In the genomic region with DNA sequence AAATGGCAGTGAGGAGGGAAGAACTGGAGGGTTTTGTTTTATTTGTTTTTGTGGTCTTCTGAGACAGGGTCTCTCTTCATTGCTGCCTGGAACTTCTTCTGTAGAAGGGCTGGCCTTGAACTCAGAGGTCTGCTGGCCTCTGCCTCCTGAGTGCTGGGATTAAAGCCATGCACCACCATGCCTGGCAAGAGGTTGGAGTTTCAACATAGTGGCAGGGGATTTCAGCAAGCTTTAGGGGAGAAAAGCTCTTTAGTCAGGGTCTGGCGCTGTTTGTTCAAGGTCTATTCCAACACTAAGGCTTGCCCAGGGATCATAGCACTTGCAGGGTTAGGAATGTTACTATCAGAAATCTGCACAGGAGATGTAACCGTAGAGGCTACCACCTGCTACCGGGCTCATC, we compare ENCODE assay signal across 25 mouse cellular contexts. TPM values are rescaled to one million over a fixed set of nuclear protein-coding genes. Genes with fewer than 3 reads are reported as not detected.
A peak's percentile ranks its signal among the peaks of the same experiment; 100 is the strongest.
DNase-seq lines count a peak whose midpoint lies in the region; ATAC-seq and TF ChIP-seq lines count a peak whose summit lies in the region.
"Had no signal": no experiment of that assay in that cellular context is flagged by ENCODE, and none has a peak within 500 bp of the region (broad histone marks: within the 10 kb centered on the region; RNA-seq: fewer than 3 reads in every experiment).

No protein-coding gene starts in this region.

- no peak overlapping the region for H3K9ac ChIP-seq in liver, adult 2 months (ENCODE audit: low read depth, low read length)
- H3K9ac ChIP-seq in liver, embryonic 12.5 days = no peak overlapping the region
- H3K9ac ChIP-seq: embryonic facial prominence, embryonic 12.5 days; forebrain, embryonic 13.5 days; forebrain, embryonic 15.5 days; forebrain, postnatal 0 days had no signal

- no peaks in the 10 kb centered on the region for H3K9me3 ChIP-seq in liver, embryonic 12.5 days (replicated peaks)
- H3K9me3 ChIP-seq: embryonic facial prominence, embryonic 10.5 days; embryonic facial prominence, embryonic 12.5 days; forebrain, embryonic 13.5 days; forebrain, embryonic 15.5 days; G1E had no signal

- H3K27ac ChIP-seq in liver, adult 2 months (replicated peaks; ENCODE audit: insufficient read depth, low read depth, low read length) = no peak overlapping the region
- no peak overlapping the region for H3K27ac ChIP-seq in liver, embryonic 12.5 days
- H3K27ac ChIP-seq: embryonic facial prominence, embryonic 10.5 days; embryonic facial prominence, embryonic 12.5 days; forebrain, embryonic 13.5 days; forebrain, embryonic 15.5 days had no signal

- no peak overlapping the region for H3K4me3 ChIP-seq in liver, adult 2 months (ENCODE audit: insufficient read depth, low read depth, low read length)
- H3K4me3 ChIP-seq in liver, embryonic 12.5 days = no peak overlapping the region
- H3K4me3 ChIP-seq: embryonic facial prominence, embryonic 10.5 days; embryonic facial prominence, embryonic 12.5 days; forebrain, embryonic 13.5 days; forebrain, embryonic 15.5 days had no signal

- H3K4me1 ChIP-seq in liver, adult 2 months (ENCODE audit: control insufficient read depth, insufficient read depth, low read length) = peaks cover 3% of the 10 kb centered on the region
- H3K4me1 ChIP-seq in liver, embryonic 12.5 days = peaks cover 6% of the 10 kb centered on the region

- no peak overlapping the region for H3K4me2 ChIP-seq in liver, embryonic 12.5 days
- H3K4me2 ChIP-seq: embryonic facial prominence, embryonic 12.5 days; forebrain, embryonic 13.5 days; forebrain, embryonic 15.5 days had no signal

- H3K36me3 ChIP-seq in liver, adult 2 months (ENCODE audit: control insufficient read depth, insufficient read depth, low read length) = peaks cover 6% of the 10 kb centered on the region; the same call in 1 of the 2 replicates
- peaks cover 7% of the 10 kb centered on the region; the same call in 1 of the 2 replicates for H3K36me3 ChIP-seq in liver, embryonic 12.5 days
- H3K36me3 ChIP-seq: embryonic facial prominence, embryonic 12.5 days had no signal

- peak; percentile 73 for DNase-seq in adrenal gland, adult 2 months
- no peak for DNase-seq in adrenal gland, postnatal 4 days (ENCODE audit: low spot score in 2 of 2)
- DNase-seq in liver, adult 2 months (ENCODE audit: extremely low read depth, low read depth, low spot score) = peak; percentile 67
- peak; percentile 12 for DNase-seq in adrenal gland, postnatal 25 days
- DNase-seq in kidney, postnatal 25 days = no peak
- no peak for DNase-seq in cerebellum, adult 9-11 months
- DNase-seq: B cell, adult 2 months; cerebellum, adult 11-12 months; cerebellum, adult 2 months; cerebellum, adult 9-10 months; cerebellum, postnatal 14 days; cerebellum, postnatal 36 days; forebrain, postnatal 0 days had no signal

- TF ChIP-seq POLR2A in liver, adult 2 months (IDR thresholded peaks at IDR 0.05; ENCODE audit: extremely low read depth, insufficient read depth, low read length) = no peak

- 61% methylated on average over 3 of the region's 3 CpGs for WGBS in liver, adult 2 months
- 58% methylated on average over 3 of the region's 3 CpGs for WGBS in liver, embryonic 12.5 days (ENCODE audit: insufficient replicate concordance)

- no peak for ATAC-seq in liver, embryonic 12.5 days
- ATAC-seq: activated CD4-positive, CD25-positive, alpha-beta regulatory T cell, adult 4 months; CD4-positive, CD25-positive, alpha-beta regulatory T cell, adult 4 months; forebrain, embryonic 13.5 days; forebrain, embryonic 15.5 days; forebrain, postnatal 0 days; Patski had no signal

- no peak for TF ChIP-seq CTCF in liver, adult 2 months (IDR thresholded peaks at IDR 0.05; ENCODE audit: low read depth, low read length)

- H3K27me3 ChIP-seq in liver, adult 2 months (ENCODE audit: control insufficient read depth, insufficient read depth, low read length) = no peaks in the 10 kb centered on the region
- no peaks in the 10 kb centered on the region for H3K27me3 ChIP-seq in liver, embryonic 12.5 days (replicated peaks)
- H3K27me3 ChIP-seq: CH12.LX; embryonic facial prominence, embryonic 12.5 days; forebrain, embryonic 15.5 days had no signal

- no peaks in the 10 kb centered on the region; the same call in 1 of the 2 replicates for H3K79me2 ChIP-seq in liver, adult 2 months (ENCODE audit: control insufficient read depth, insufficient read depth, low read length)

RNA-seq across cellular contexts. Expression of a gene that starts 2.1 kb away (rescaled TPM):
- 10 to 100 TPM; 21.4 to 30.7 TPM for total RNA-seq in adrenal gland, adult 2 months (2021)
- polyA plus RNA-seq in adrenal gland, adult 2 months (2012; rRNA removed) = 7.7 and 9.6 TPM in 2 replicates
- total RNA-seq in adrenal gland, postnatal 4 days (2021) = 10 to 100 TPM; 32.9 to 34.8 TPM
- 17.3 and 21.2 TPM in 2 replicates for total RNA-seq in liver, adult 2 months (2014; rRNA removed)
- polyA plus RNA-seq in liver, adult 2 months (2012; rRNA removed) = 13.4 and 13.9 TPM in 2 replicates
- 50.5 and 53.5 TPM in 2 replicates for polyA plus RNA-seq in liver, embryonic 12.5 days (2016; fragmentation: Nextera tagmentation; extraction: Ambion mirVana)
- total RNA-seq in adrenal gland, postnatal 25 days (2021) = 30.1 and 34.7 TPM in 2 replicates

RNA-seq across cellular contexts. Expression of a gene that starts 39.0 kb away (rescaled TPM):
- total RNA-seq in adrenal gland, adult 2 months (2021) = not detected
- not detected in 2 replicates for polyA plus RNA-seq in adrenal gland, adult 2 months (2012; rRNA removed)
- total RNA-seq in adrenal gland, postnatal 4 days (2021) = under 1 TPM in 1 of 2 experiments, not detected in 1; 0.14 TPM
- 0.18 and 0.34 TPM in 2 replicates for total RNA-seq in liver, adult 2 months (2014; rRNA removed)
- polyA plus RNA-seq in liver, adult 2 months (2012; rRNA removed) = 0.12 and 0.14 TPM in 2 replicates
- not detected in 2 replicates for polyA plus RNA-seq in liver, embryonic 12.5 days (2016; fragmentation: Nextera tagmentation; extraction: Ambion mirVana)
- not detected in 2 replicates for total RNA-seq in adrenal gland, postnatal 25 days (2021)
- total RNA-seq: CH12.LX; common myeloid progenitor, adult 5-6 weeks had no signal
- polyA plus RNA-seq: CD4-positive, CD25-positive, alpha-beta regulatory T cell, adult 4 months; forebrain, embryonic 11.5 days; forebrain, embryonic 15.5 days; G1E; Patski had no signal

Comparison
In these comparisons a context has a peak if more than half of its experiments do, and no peak if none do; other contexts are left out.
1. DNase-seq: peak in adrenal gland, adult 2 months (single experiment), liver, adult 2 months (single experiment) and adrenal gland, postnatal 25 days (single experiment); none in adrenal gland, postnatal 4 days (0 of 2), kidney, postnatal 25 days (0 of 2) and cerebellum, adult 9-11 months (single experiment).